Mouse (Mus musculus) hindbrain, postnatal 0 days (tissue): Measurements from ENCODE around the gene Prima1. TPM values are rescaled to one million over a fixed set of nuclear protein-coding genes. Genes with fewer than 3 reads are reported as not detected.

Source experiments
- ATAC-seq: fragments of 200-750 bp; cut with Nextera tagmentation; 2 replicates; pipeline ENCODE4 v1.8.0; 2017; ENCODE audit warnings: mild to moderate bottlenecking, moderate TSS enrichment, moderate library complexity
- DNase-seq: peaks from one replicate; pipeline ENCODE4 v3.0.0-alpha.2; 2015; ENCODE audit warnings: low spot score
- H3K27ac ChIP-seq: fragments of 300-500 bp; sonication (generic); 2 replicates; pipeline ENCODE4 v1.5.1; 2014; ENCODE audit warnings: mild to moderate bottlenecking
- H3K27me3 ChIP-seq: fragments of 300-500 bp; sonication (generic); 2 replicates; pipeline ENCODE4 v1.6.1; 2014; ENCODE audit warnings: low read length, mixed read lengths; ENCODE audit not compliant: insufficient read depth
- H3K36me3 ChIP-seq: fragments of 300-500 bp; sonication (generic); 2 replicates; pipeline ENCODE4 v1.6.1; 2014; ENCODE audit warnings: low read length, mixed read lengths; ENCODE audit not compliant: insufficient read depth
- H3K4me1 ChIP-seq: fragments of 300-500 bp; sonication (generic); 2 replicates; pipeline ENCODE4 v1.6.1; 2014; ENCODE audit warnings: antibody characterized with exemption, low read length, mixed read lengths; ENCODE audit not compliant: insufficient read depth
- H3K4me2 ChIP-seq: fragments of 300-500 bp; sonication (generic); 2 replicates; pipeline ENCODE4 v1.6.1; 2014; ENCODE audit warnings: low read depth, mild to moderate bottlenecking, low read length, moderate library complexity, mixed read lengths
- H3K4me3 ChIP-seq: fragments of 300-500 bp; sonication (generic); 2 replicates; pipeline ENCODE4 v1.5.1; 2014; ENCODE audit warnings: low read length
- H3K9ac ChIP-seq: fragments of 300-500 bp; sonication (generic); replicated peaks from 2 replicates; pipeline ENCODE4 v1.6.1; 2014; ENCODE audit warnings: mild to moderate bottlenecking, low read length, moderate library complexity, mixed read lengths
- H3K9me3 ChIP-seq: fragments of 300-500 bp; sonication (generic); 2 replicates; pipeline ENCODE4 v1.6.1; 2016; ENCODE audit warnings: low read length, mixed read lengths
- CTCF ChIP-seq: IDR thresholded peaks from 2 replicates; pipeline ENCODE4 v1.5.1; 2016; ENCODE audit warnings: antibody characterized with exemption, control low read depth, low read depth
- WGBS: fragments of 180-500 bp; shearing (Covaris S2); extraction: QIAGEN DNeasy Blood & Tissue Kit; methylation state at CpG from one replicate; pipeline ENCODE4 v1.1.7; 2014; 5-methylcytosine and 5-hydroxymethylcytosine counted together
- polyA plus RNA-seq: library from polyadenylated mRNA; unstranded; fragments of >200 nt; fragmentation: Nextera tagmentation; extraction: Ambion mirVana; gene quantifications from 2 replicates; pipeline ENCODE4 v1.2.1, GENCODE M21; 2015
- total RNA-seq: library from RNA; depleted of rRNA; stranded (reverse); fragments of >200 nt; gene quantifications from 2 replicates; pipeline ENCODE4 v1.2.3, GENCODE M21; 2014

Prima1 gene
- total and polyA plus RNA-seq, 2 experiments from 2014 or later, result 0.93 to 1.3 TPM

DNA sequence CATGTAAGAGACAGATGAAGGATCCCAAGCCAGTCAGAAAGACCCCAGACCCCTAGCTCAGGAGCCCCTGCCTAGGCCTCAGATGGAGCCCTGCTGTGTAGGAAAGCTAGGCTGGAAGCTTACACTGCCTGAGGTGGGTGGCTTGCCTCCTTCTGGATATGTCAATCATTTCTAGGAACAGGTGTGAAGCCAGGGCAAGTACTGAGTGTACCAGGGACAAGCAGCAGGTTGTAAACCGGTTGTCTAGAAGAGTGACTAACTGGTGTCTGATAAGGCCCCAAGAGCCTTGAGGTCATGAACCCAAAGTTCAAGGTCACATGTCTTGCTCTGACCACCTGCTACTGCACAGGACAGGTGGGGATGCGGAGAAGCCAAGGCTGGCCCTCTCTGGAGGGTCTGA lies 28.4 kb downstream of the Prima1 start:
- Histone ChIP-seq H3K27ac (no peak overlapping the region), H3K4me1 (peaks cover 7% of the 10 kb centered on the region; the same call in 1 of the 2 replicates), H3K36me3 (no peaks in the 10 kb centered on the region), H3K27me3 (no peaks in the 10 kb centered on the region), H3K9me3 (no peaks in the 10 kb centered on the region), H3K9ac (no peak overlapping the region), H3K4me2 (no peak overlapping the region), H3K4me3 (no peak overlapping the region)
- ATAC-seq, result no peak; the same call in 1 of the 2 replicates
- WGBS, result 98% methylated on average over 2 of the region's 2 CpGs
- TF ChIP-seq CTCF, result no peak
- no peak for DNase-seq

DNA sequence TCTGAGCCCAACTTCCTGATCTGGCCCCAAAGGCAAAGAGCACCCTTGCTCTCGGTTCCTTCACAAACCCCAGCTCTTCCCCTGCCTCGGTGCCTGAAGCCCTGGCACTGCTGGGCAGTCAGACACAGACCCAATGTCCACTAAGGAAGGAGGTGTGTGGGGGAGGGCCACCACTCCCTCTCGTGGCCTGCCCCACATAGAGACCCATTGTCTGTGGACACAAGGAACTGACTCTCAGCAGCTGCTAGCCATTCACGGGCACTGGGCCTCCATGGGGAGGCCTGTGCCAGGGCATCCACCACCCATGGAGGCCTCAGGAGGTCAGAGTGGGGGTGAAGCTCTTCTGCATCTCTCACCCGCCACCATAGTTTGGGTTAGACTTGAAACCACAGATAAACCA lies 30.9 kb downstream of the Prima1 start:
- Histone ChIP-seq H3K4me1 (peaks cover 7% of the 10 kb centered on the region; the same call in 1 of the 2 replicates), H3K27ac (no peak overlapping the region), H3K27me3 (no peaks in the 10 kb centered on the region), H3K4me3 (no peak overlapping the region), H3K9ac (no peak overlapping the region), H3K9me3 (no peaks in the 10 kb centered on the region), H3K36me3 (no peaks in the 10 kb centered on the region), H3K4me2 (no peak overlapping the region)
- no peak for DNase-seq
- TF ChIP-seq CTCF, result no peak
- ATAC-seq, result no peak
- 47% methylated on average over 5 of the region's 5 CpGs for WGBS

GRCm38 (mm10) chr12:103209581-103209980 lies 32.4 kb downstream of the Prima1 start:
- H3K9me3 ChIP-seq, result no peaks in the 10 kb centered on the region
- H3K4me2 ChIP-seq, result no peak overlapping the region
- H3K9ac ChIP-seq, result no peak overlapping the region
- no peak overlapping the region for H3K4me3 ChIP-seq
- no peak overlapping the region for H3K27ac ChIP-seq
- H3K4me1 ChIP-seq, result peaks cover 8% of the 10 kb centered on the region; the same call in 1 of the 2 replicates
- no peaks in the 10 kb centered on the region for H3K36me3 ChIP-seq
- no peaks in the 10 kb centered on the region for H3K27me3 ChIP-seq
- ATAC-seq (no peak), DNase-seq (no peak)
- WGBS, result 93% methylated on average over 7 of the region's 7 CpGs
- TF ChIP-seq CTCF, result no peak

GRCm38 (mm10) chr12:103205561-103205960 lies 36.4 kb downstream of the Prima1 start:
- DNase-seq (peak; percentile 58), ATAC-seq (0 out of 2 replicates have a peak, but pooled peaks have one; percentile 13)
- Histone ChIP-seq H3K9me3 (no peaks in the 10 kb centered on the region), H3K4me2 (no peak overlapping the region), H3K4me3 (no peak overlapping the region), H3K27ac (no peak overlapping the region), H3K9ac (no peak overlapping the region), H3K36me3 (no peaks in the 10 kb centered on the region), H3K27me3 (no peaks in the 10 kb centered on the region), H3K4me1 (peaks cover 10% of the 10 kb centered on the region; the same call in 1 of the 2 replicates)
- 52% methylated on average over 7 of the region's 7 CpGs for whole genome bisulfite sequencing
- no peak for TF ChIP-seq CTCF

GRCm38 (mm10) chr12:103202592-103203544 lies 39.1 kb downstream of the Prima1 start:
- peak overlapping the region; percentile 48; the same call in 1 of the 2 replicates for H3K27ac ChIP-seq
- H3K4me3 ChIP-seq, result no peak overlapping the region
- no peak overlapping the region for H3K4me2 ChIP-seq
- TF ChIP-seq CTCF, result no peak
- no peak overlapping the region for H3K9ac ChIP-seq
- H3K27me3 ChIP-seq, result no peaks in the 10 kb centered on the region; the same call in 1 of the 2 replicates
- DNase-seq (peak; percentile 68), ATAC-seq (peak; percentile 75)
- 16% methylated on average over 11 of the region's 11 CpGs for WGBS
- no peaks in the 10 kb centered on the region for H3K36me3 ChIP-seq
- peaks cover 10% of the 10 kb centered on the region; the same call in 1 of the 2 replicates for H3K4me1 ChIP-seq
- no peaks in the 10 kb centered on the region for H3K9me3 ChIP-seq

DNA sequence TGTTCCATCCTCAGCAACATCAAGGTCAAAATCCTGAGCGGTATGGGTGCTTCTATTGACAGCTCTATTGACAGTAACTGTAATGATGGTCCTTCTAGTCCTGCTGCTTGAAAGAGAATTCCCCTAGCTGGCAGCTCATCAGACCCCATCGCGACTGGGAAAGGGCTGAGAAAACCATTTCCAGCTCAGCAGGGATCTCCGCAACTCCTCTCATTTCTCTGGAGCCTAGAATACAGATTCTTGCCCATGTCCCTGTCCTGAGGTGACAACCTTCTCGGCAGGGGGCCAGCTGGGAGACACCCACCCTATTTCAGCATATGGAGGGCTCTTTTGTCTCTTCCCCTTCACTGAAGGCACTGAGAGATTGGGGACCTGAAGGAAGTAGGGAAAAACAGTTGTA lies 49.0 kb downstream of the Prima1 start:
- no peak for TF ChIP-seq CTCF
- Histone ChIP-seq H3K9ac (no peak overlapping the region), H3K36me3 (no peaks in the 10 kb centered on the region), H3K27ac (no peak overlapping the region), H3K27me3 (no peaks in the 10 kb centered on the region; the same call in 1 of the 2 replicates), H3K4me2 (no peak overlapping the region), H3K9me3 (no peaks in the 10 kb centered on the region), H3K4me3 (no peak overlapping the region), H3K4me1 (no peaks in the 10 kb centered on the region)
- WGBS, result 65% methylated on average over 5 of the region's 5 CpGs
- ATAC-seq (no peak), DNase-seq (no peak)

- Histone ChIP-seq H3K27me3 (no peaks in the 10 kb centered on the region), H3K4me3 (no peak overlapping the region), H3K27ac (no peak overlapping the region), H3K4me1 (no peaks in the 10 kb centered on the region), H3K36me3 (no peaks in the 10 kb centered on the region), H3K9ac (no peak overlapping the region), H3K4me2 (no peak overlapping the region), H3K9me3 (no peaks in the 10 kb centered on the region)
- no peak for TF ChIP-seq CTCF
- ATAC-seq, result peak; percentile 18; the same call in 1 of the 2 replicates
- WGBS, result 41% methylated on average over 12 of the region's 12 CpGs
- DNase-seq, result peak; percentile 61
Observed at GRCm38 (mm10) chr12:103189771-103190170, 52.2 kb downstream of the Prima1 start.
